Mouse (Mus musculus) ES-E14 (cell line): Measurements from ENCODE around the gene Scamp4. TPM values are rescaled to one million over a fixed set of nuclear protein-coding genes. Genes with fewer than 3 reads are reported as not detected.

ENCODE experiments used
- DNase-seq: peaks from one replicate; pipeline ENCODE4 v3.0.0-alpha.2; 2013; ENCODE audit warnings: low read depth, low spot score
- H3K27ac ChIP-seq: 2 replicates; pipeline ENCODE4 v1.5.1; 2012; ENCODE audit warnings: low read depth, mild to moderate bottlenecking, low read length, moderate library complexity, mixed read lengths; ENCODE audit not compliant: poor library complexity, insufficient read depth, severe bottlenecking
- H3K36me3 ChIP-seq: 2 replicates; pipeline ENCODE4 v1.6.1; 2012; ENCODE audit warnings: mild to moderate bottlenecking, low read length, moderate library complexity, mixed read lengths; ENCODE audit not compliant: control insufficient read depth, poor library complexity, insufficient read depth, severe bottlenecking
- H3K4me1 ChIP-seq, 2 experiments: fragments of 150-350 bp in 1 of 2; sonication (generic) in 1 of 2; 2 replicates each; pipeline ENCODE4 v1.6.1; 2012; ENCODE audit warnings: low read length in 2 of 2, mild to moderate bottlenecking in 1 of 2, mixed read lengths in 1 of 2; ENCODE audit not compliant: control insufficient read depth in 2 of 2, insufficient read depth in 2 of 2, poor library complexity in 1 of 2
- H3K4me3 ChIP-seq, 2 experiments: fragments of 150-350 bp in 1 of 2; sonication (generic) in 1 of 2; 2 replicates each; pipeline ENCODE4 v1.5.1; 2012; ENCODE audit warnings: low read length in 2 of 2, low read depth in 1 of 2, mild to moderate bottlenecking in 1 of 2, mixed read lengths in 1 of 2; ENCODE audit not compliant: insufficient read depth in 1 of 2, poor library complexity in 1 of 2, severe bottlenecking in 1 of 2
- H3K9ac ChIP-seq: 2 replicates; pipeline ENCODE4 v1.6.1; 2012; ENCODE audit warnings: low read depth, mild to moderate bottlenecking, low read length, mixed read lengths; ENCODE audit not compliant: poor library complexity, insufficient read depth, severe bottlenecking
- H3K9me3 ChIP-seq: fragments of 150-350 bp; sonication (generic); 2 replicates; pipeline ENCODE4 v1.6.1; 2012; ENCODE audit warnings: low read depth, mild to moderate bottlenecking, low read length; ENCODE audit not compliant: control insufficient read depth, insufficient read depth
- CHD2 ChIP-seq: IDR thresholded peaks from 2 replicates; pipeline ENCODE4 v1.6.1; 2014; ENCODE audit warnings: mild to moderate bottlenecking, low read depth, low read length, inconsistent platforms
- HCFC1 ChIP-seq: IDR thresholded peaks from 2 replicates; pipeline ENCODE4 v1.6.1; 2012; ENCODE audit warnings: low read length, inconsistent platforms, borderline replicate concordance; ENCODE audit not compliant: insufficient read depth
- MAFK ChIP-seq: IDR thresholded peaks from 2 replicates; pipeline ENCODE4 v1.6.1; 2014; ENCODE audit warnings: mild to moderate bottlenecking, low read depth, low read length, inconsistent platforms; ENCODE audit not compliant: insufficient read depth
- ZC3H11A ChIP-seq: IDR thresholded peaks from 2 replicates; pipeline ENCODE4 v1.6.1; 2012; ENCODE audit warnings: low read depth, mild to moderate bottlenecking, inconsistent platforms, low read length, borderline replicate concordance
- ZNF384 ChIP-seq: IDR thresholded peaks from 2 replicates; pipeline ENCODE4 v1.6.1; 2012; ENCODE audit warnings: low read depth, low read length, inconsistent platforms
- in situ Hi-C, 2 experiments: fragments of 600-800 bp; cut with MboI; formaldehyde crosslinking; loops; one replicate each; pipeline ENCODE4 v1.15.1; 2025; ENCODE audit warnings: low sequenced_read_pairs in 2 of 2, inconsistent platforms in 1 of 2; ENCODE audit not compliant: unreplicated experiment in 2 of 2
- total RNA-seq: library from RNA; depleted of rRNA; stranded (reverse); fragments of 300-350 nt; gene quantifications from 2 replicates; pipeline ENCODE4 v1.2.3, GENCODE M21; 2012

Scamp4 gene
- total RNA-seq, 1 experiment: 54.8 TPM

GRCm38 (mm10) chr10:80621690-80621939, 18.9 kb downstream of the Scamp4 start:
- peak overlapping the region; percentile 37 for H3K9ac ChIP-seq
- H3K9me3 ChIP-seq: no peaks in the 10 kb centered on the region
- H3K4me1 ChIP-seq: peaks cover 2 to 16% of the 10 kb centered on the region in 2 experiments; a peak in 2 of 4 replicates
- no peak for DNase-seq
- H3K4me3 ChIP-seq: peak overlapping the region; percentile 65 to 67
- no peak for TF ChIP-seq ZC3H11A
- no peak for TF ChIP-seq CHD2
- no peak for TF ChIP-seq MAFK
- TF ChIP-seq ZNF384: no peak
- H3K27ac ChIP-seq: peak overlapping the region; percentile 91
- in situ Hi-C loops: no loop called here
- H3K36me3 ChIP-seq: peaks cover 15% of the 10 kb centered on the region; the same call in 1 of the 2 replicates

DNA sequence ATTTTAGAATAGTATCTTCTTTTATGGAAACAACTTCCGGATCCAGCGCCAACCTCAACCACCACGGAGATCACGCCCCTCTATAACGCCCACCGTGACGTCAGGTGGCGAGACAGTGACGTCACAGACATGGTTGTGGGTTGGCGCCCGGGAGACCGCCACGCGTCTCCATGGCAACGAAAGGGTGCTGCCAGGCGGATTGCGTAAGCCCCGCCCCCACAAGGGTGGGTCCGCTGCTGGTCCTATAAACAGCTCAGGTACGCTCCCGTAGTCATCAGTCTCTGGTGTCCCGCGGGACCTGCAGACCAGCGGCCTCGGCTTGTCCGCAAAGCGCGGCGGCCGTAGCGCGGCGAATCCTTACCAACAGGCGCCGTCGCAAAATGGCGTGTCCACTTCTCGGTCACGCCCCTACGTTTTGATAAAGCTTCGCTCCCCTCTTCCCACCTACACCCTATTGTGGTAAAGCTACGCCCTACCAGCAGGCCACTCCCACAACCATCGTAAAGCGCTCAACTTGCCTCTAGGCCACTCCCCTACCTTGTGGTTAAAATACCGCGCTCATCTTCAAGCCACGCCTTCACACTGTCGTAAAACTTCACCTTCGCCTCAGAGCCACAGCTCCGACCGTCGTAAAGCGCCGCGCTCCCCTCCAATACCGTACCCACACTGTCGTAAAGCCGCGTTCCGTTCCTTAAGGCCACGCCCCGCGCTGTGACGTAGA, 19.4 kb downstream of the Scamp4 start:
- Histone ChIP-seq H3K4me1 (peaks cover 2 to 16% of the 10 kb centered on the region in 2 experiments; a peak in 2 of 4 replicates), H3K36me3 (peaks cover 15% of the 10 kb centered on the region; the same call in 1 of the 2 replicates), H3K9me3 (no peaks in the 10 kb centered on the region), H3K4me3 (peak overlapping the region; percentile 65 to 67), H3K9ac (peak overlapping the region; percentile 67), H3K27ac (peak overlapping the region; percentile 91)
- TF ChIP-seq HCFC1: peak; percentile 51; the same call in 1 of the 2 replicates
- no peak for TF ChIP-seq CHD2
- in situ Hi-C loops: no loop called here
- peak; percentile 100 for DNase-seq

- no peak for TF ChIP-seq ZNF384
- peak; percentile 18; the same call in 1 of the 2 replicates for TF ChIP-seq HCFC1
- Histone ChIP-seq H3K36me3 (peaks cover 15% of the 10 kb centered on the region; the same call in 1 of the 2 replicates), H3K9ac (peak within 1 kb of the TSS; percentile 86), H3K4me3 (peak within 1 kb of the TSS; percentile 83 to 86), H3K9me3 (no peaks in the 10 kb centered on the region), H3K4me1 (peaks cover 2 to 16% of the 10 kb centered on the region in 2 experiments; a peak in 2 of 4 replicates), H3K27ac (peak within 1 kb of the TSS; percentile 91)
- DNase-seq: no peak
- in situ Hi-C loops: no loop called here
Observed at GRCm38 (mm10) chr10:80622661-80623456, 20.2 kb downstream of the Scamp4 start, which contains the start of gene Csnk1g2. Gene Csnk1g2 (plus strand): TSS chr10:80622838.

GRCm38 (mm10) chr10:80623457-80624191, 21.0 kb downstream of the Scamp4 start:
- peaks cover 2 to 16% of the 10 kb centered on the region in 2 experiments; a peak in 2 of 4 replicates for H3K4me1 ChIP-seq
- peaks cover 15% of the 10 kb centered on the region; the same call in 1 of the 2 replicates for H3K36me3 ChIP-seq
- in situ Hi-C loops: no loop called here
- TF ChIP-seq ZNF384: no peak
- TF ChIP-seq HCFC1: no peak
- TF ChIP-seq ZC3H11A: no peak
- no peak for TF ChIP-seq MAFK
- no peak for TF ChIP-seq CHD2
- H3K27ac ChIP-seq: peak overlapping the region; percentile 84
- H3K4me3 ChIP-seq: peak overlapping the region; percentile 83 to 86
- H3K9me3 ChIP-seq: no peaks in the 10 kb centered on the region
- no peak for DNase-seq
- peak overlapping the region; percentile 86 for H3K9ac ChIP-seq
